Mouse (Mus musculus): ENCODE measurements around the gene Spata31d1c. TPM values are rescaled to one million over a fixed set of nuclear protein-coding genes. Genes with fewer than 3 reads are reported as not detected.

Gene Spata31d1c
- total RNA-seq (2012; rRNA removed) (not detected in 2 replicates), polyA plus RNA-seq (2012; ENCODE audit: insufficient read depth in 1 of 2, insufficient read length in 2 of 2, low read depth in 1 of 2, low replicate concordance in 2 of 2, missing spikeins in 1 of 2) (not detected)

DNA sequence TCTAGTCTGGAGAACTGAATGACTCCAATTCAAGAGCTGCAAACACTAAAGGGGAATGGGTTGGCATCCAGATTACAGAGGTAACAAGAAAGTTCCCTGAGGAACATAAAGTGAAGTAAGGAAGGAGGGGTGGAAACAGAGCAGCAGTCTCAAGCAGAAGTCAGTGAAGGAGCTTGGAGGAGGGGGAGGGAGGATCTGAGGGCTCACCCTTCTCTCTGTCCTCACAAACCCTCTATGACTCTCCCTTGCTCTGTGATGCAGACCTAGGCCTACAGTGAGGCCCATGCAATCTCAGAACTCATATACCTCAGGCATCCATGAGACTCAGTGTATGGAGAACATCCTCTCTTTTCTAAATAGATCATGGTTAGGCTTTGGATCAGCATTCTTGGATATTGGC lies at the start of gene Spata31d1c:
TSS of gene Spata31d1c (plus strand) at position 301 of the 400 bp plus-strand sequence.
- H3K27ac ChIP-seq (ENCODE audit: control insufficient read depth, low read depth, low read length), result no peak within 1 kb of the TSS
- H3K36me3 ChIP-seq (ENCODE audit: control insufficient read depth in 1 of 2, insufficient read depth in 2 of 2, low read length in 2 of 2), result no peaks in the 10 kb centered on the region
- no peaks in the 10 kb centered on the region for H3K27me3 ChIP-seq (ENCODE audit: control insufficient read depth in 1 of 2, insufficient read depth in 2 of 2, low read length in 2 of 2)
- no peaks in the 10 kb centered on the region for H3K9me3 ChIP-seq (replicated peaks; ENCODE audit: insufficient read depth, low read length)
- no peak within 1 kb of the TSS for H3K9ac ChIP-seq (ENCODE audit: control insufficient read depth, low read depth, low read length, poor library complexity, severe bottlenecking)
- H3K79me2 ChIP-seq (ENCODE audit: control insufficient read depth, insufficient read depth, low read length, poor library complexity), result no peaks in the 10 kb centered on the region
- no peak for DNase-seq (ENCODE audit: low read depth, low spot score)
- TF ChIP-seq ZNF384 (IDR thresholded peaks at IDR 0.05; ENCODE audit: low read depth, low read length), result no peak
- TF ChIP-seq CTCF (IDR thresholded peaks at IDR 0.05 in 2 of 3, conservative IDR thresholded peaks at IDR 0.05 in 1 of 3; ENCODE audit: control insufficient read depth in 1 of 3, insufficient read depth in 1 of 3, low read depth in 2 of 3, low read length in 3 of 3, poor library complexity in 1 of 3, severe bottlenecking in 1 of 3), result no peak
- TF ChIP-seq ELF1 (IDR thresholded peaks at IDR 0.05; ENCODE audit: low read depth, low read length), result no peak
- no peak for TF ChIP-seq KAT2A (conservative IDR thresholded peaks at IDR 0.05; ENCODE audit: low read depth, low read length)
- TF ChIP-seq SMC3 (IDR thresholded peaks at IDR 0.05; ENCODE audit: low read depth, low read length), result no peak
- no peak for TF ChIP-seq TCF12 (IDR thresholded peaks at IDR 0.05; ENCODE audit: low read depth, low read length)
- TF ChIP-seq POLR2AphosphoS5 (IDR thresholded peaks at IDR 0.05; ENCODE audit: borderline replicate concordance, low read depth, low read length), result no peak
- TF ChIP-seq E2F4 (IDR thresholded peaks at IDR 0.05; ENCODE audit: borderline replicate concordance, low read depth, low read length), result no peak
- TF ChIP-seq ZC3H11A (IDR thresholded peaks at IDR 0.05; ENCODE audit: low read depth, low read length), result no peak
- no peak for TF ChIP-seq UBTF (IDR thresholded peaks at IDR 0.05; ENCODE audit: borderline replicate concordance, insufficient read depth, low read depth, low read length)
- no peak for TF ChIP-seq MYC (IDR thresholded peaks at IDR 0.05; ENCODE audit: low read depth, low read length)
- TF ChIP-seq MEF2A (IDR thresholded peaks at IDR 0.05; ENCODE audit: extremely low read depth, insufficient replicate concordance, low read depth, low read length, poor library complexity, severe bottlenecking), result no peak
- TF ChIP-seq NELFE (IDR thresholded peaks at IDR 0.05; ENCODE audit: low read depth, low read length), result no peak
- TF ChIP-seq ZMIZ1 (IDR thresholded peaks at IDR 0.05; ENCODE audit: low read depth, low read length), result no peak
- TF ChIP-seq CHD2 (IDR thresholded peaks at IDR 0.05; ENCODE audit: low read length), result no peak
- no peak for TF ChIP-seq NRF1 (IDR thresholded peaks at IDR 0.05; ENCODE audit: insufficient read depth, low read depth, low read length, poor library complexity, severe bottlenecking)
- TF ChIP-seq MYB (IDR thresholded peaks at IDR 0.05; ENCODE audit: low read depth, low read length), result no peak
- TF ChIP-seq GATA1 (IDR thresholded peaks at IDR 0.05; ENCODE audit: low read depth, low read length), result no peak
- no peak within 1 kb of the TSS for H3K4me3 ChIP-seq (ENCODE audit: control insufficient read depth in 1 of 2, insufficient read depth in 1 of 2, low read depth in 2 of 2, low read length in 2 of 2)
- no peaks in the 10 kb centered on the region for H3K4me1 ChIP-seq (ENCODE audit: control insufficient read depth in 1 of 2, insufficient read depth in 2 of 2, low read length in 2 of 2)

DNA sequence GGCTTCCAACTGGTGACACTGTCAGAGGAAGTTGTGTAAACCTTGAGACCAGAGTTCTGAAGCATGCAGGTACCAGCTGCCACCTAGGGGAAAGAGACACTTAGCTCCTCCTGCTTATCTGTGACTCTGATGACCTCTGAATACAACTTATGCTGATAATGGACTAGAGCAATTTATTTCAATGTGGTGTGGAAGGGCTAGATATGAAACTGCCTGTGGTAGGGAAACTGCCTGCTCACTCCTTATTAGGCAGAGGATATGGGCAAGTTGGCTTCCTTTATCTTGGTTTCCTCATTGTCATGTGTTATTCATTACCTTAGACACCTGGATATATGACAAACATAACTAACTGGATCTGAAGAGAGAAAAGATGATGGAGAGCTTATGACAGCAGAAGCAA lies 44.0 kb upstream of the Spata31d1c start:
- DNase-seq (ENCODE audit: low read depth, low spot score), result peak; percentile 77
- TF ChIP-seq UBTF (IDR thresholded peaks at IDR 0.05; ENCODE audit: borderline replicate concordance, insufficient read depth, low read depth, low read length), result no peak
- peak; percentile 90 for TF ChIP-seq GATA1 (IDR thresholded peaks at IDR 0.05; ENCODE audit: low read depth, low read length)
- TF ChIP-seq MXI1 (IDR thresholded peaks at IDR 0.05; ENCODE audit: low read depth, low read length), result peak; percentile 24; the same call in 1 of the 2 replicates
- TF ChIP-seq SMC3 (IDR thresholded peaks at IDR 0.05; ENCODE audit: low read depth, low read length), result peak; percentile 17; the same call in 1 of the 2 replicates
- TF ChIP-seq TCF12 (IDR thresholded peaks at IDR 0.05; ENCODE audit: low read depth, low read length), result peak; percentile 93
- no peak for TF ChIP-seq HCFC1 (IDR thresholded peaks at IDR 0.05; ENCODE audit: low read depth, low read length)
- no peak for TF ChIP-seq ZC3H11A (IDR thresholded peaks at IDR 0.05; ENCODE audit: low read depth, low read length)
- TF ChIP-seq ETS1 (IDR thresholded peaks at IDR 0.05; ENCODE audit: low read depth, low read length), result peak; percentile 87
- no peak; the same call in 1 of the 2 replicates for TF ChIP-seq RAD21 (IDR thresholded peaks at IDR 0.05; ENCODE audit: low read depth, low read length)
- TF ChIP-seq ZMIZ1 (IDR thresholded peaks at IDR 0.05; ENCODE audit: low read depth, low read length), result no peak
- TF ChIP-seq TAL1 (IDR thresholded peaks at IDR 0.05; ENCODE audit: low read length), result peak; percentile 37
- peak; percentile 94 for TF ChIP-seq EP300 (IDR thresholded peaks at IDR 0.05; ENCODE audit: low read depth in 1 of 2, low read length in 2 of 2)
- TF ChIP-seq E2F4 (IDR thresholded peaks at IDR 0.05; ENCODE audit: borderline replicate concordance, low read depth, low read length), result no peak
- TF ChIP-seq CTCF (IDR thresholded peaks at IDR 0.05 in 2 of 3, conservative IDR thresholded peaks at IDR 0.05 in 1 of 3; ENCODE audit: control insufficient read depth in 1 of 3, insufficient read depth in 1 of 3, low read depth in 2 of 3, low read length in 3 of 3, poor library complexity in 1 of 3, severe bottlenecking in 1 of 3), result peak in 1 of 3 experiments; percentile 22; a peak in 1 of 6 replicates
- no peak for TF ChIP-seq POLR2A (IDR thresholded peaks at IDR 0.05; ENCODE audit: control insufficient read depth in 1 of 2, insufficient read depth in 1 of 2, low read depth in 1 of 2, low read length in 2 of 2, poor library complexity in 1 of 2)
- TF ChIP-seq SIN3A (IDR thresholded peaks at IDR 0.05; ENCODE audit: low read length), result peak; percentile 42; the same call in 1 of the 2 replicates
- TF ChIP-seq GABPA (IDR thresholded peaks at IDR 0.05; ENCODE audit: low read depth, low read length), result 0 out of 2 replicates have a peak, but pooled peaks have one; percentile 21
- TF ChIP-seq USF1 (IDR thresholded peaks at IDR 0.05; ENCODE audit: low read depth, low read length), result 0 out of 2 replicates have a peak, but pooled peaks have one; percentile 27
- TF ChIP-seq MYB (IDR thresholded peaks at IDR 0.05; ENCODE audit: low read depth, low read length), result peak; percentile 82

More for the DNA sequence above, 44.0 kb upstream of the Spata31d1c start:
- Histone ChIP-seq H3K27ac (ENCODE audit: control insufficient read depth, low read depth, low read length) (no peak overlapping the region), H3K4me1 (ENCODE audit: control insufficient read depth in 1 of 2, insufficient read depth in 2 of 2, low read length in 2 of 2) (peaks cover 0 to 13% of the 10 kb centered on the region in 2 experiments; a peak in 2 of 4 replicates), H3K79me2 (ENCODE audit: control insufficient read depth, insufficient read depth, low read length, poor library complexity) (no peaks in the 10 kb centered on the region), H3K36me3 (ENCODE audit: control insufficient read depth in 1 of 2, insufficient read depth in 2 of 2, low read length in 2 of 2) (no peaks in the 10 kb centered on the region; a peak in 1 of 4 replicates), H3K4me3 (ENCODE audit: control insufficient read depth in 1 of 2, insufficient read depth in 1 of 2, low read depth in 2 of 2, low read length in 2 of 2) (no peak overlapping the region), H3K9ac (ENCODE audit: control insufficient read depth, low read depth, low read length, poor library complexity, severe bottlenecking) (no peak overlapping the region), H3K27me3 (ENCODE audit: control insufficient read depth in 1 of 2, insufficient read depth in 2 of 2, low read length in 2 of 2) (no peaks in the 10 kb centered on the region), H3K9me3 (replicated peaks; ENCODE audit: insufficient read depth, low read length) (no peaks in the 10 kb centered on the region)

Measured in MEL (cell line).